Mouse (Mus musculus) hindlimb bud, embryonic 11.5 days (tissue): ENCODE data around the gene Eef1g.
"Not testable (repeated sequence)": the region's sequence is repeated elsewhere in the genome, so short reads cannot be mapped to it uniquely, and the experiment has no call there.

Source experiments
- DNase-seq: peaks from one replicate; pipeline ENCODE4 v3.0.0-alpha.2; 2012; ENCODE audit warnings: low read depth, low spot score; ENCODE audit errors: extremely low spot score

Eef1g gene

GRCm38 (mm10) chr19:8944750-8945149 is 22.1 kb upstream of the Eef1g start:
- no peak for DNase-seq

- DNase-seq: no peak
These were observed 21.6 kb upstream of the Eef1g start for GRCm38 (mm10) chr19:8945251-8945650.

GRCm38 (mm10) chr19:8946929-8947328 is 19.9 kb upstream of the Eef1g start:
- no peak for DNase-seq

GRCm38 (mm10) chr19:8950190-8950589 is 16.7 kb upstream of the Eef1g start:
- no peak for DNase-seq

GRCm38 (mm10) chr19:8952241-8952640 is 14.6 kb upstream of the Eef1g start:
- no peak for DNase-seq

- DNase-seq: peak; percentile 97
These were observed 13.5 kb upstream of the Eef1g start, which contains the start of gene Tut1 for GRCm38 (mm10) chr19:8953135-8954039. Gene Tut1 (plus strand): TSS chr19:8953847.

- no peak for DNase-seq
These were observed 12.7 kb upstream of the Eef1g start for GRCm38 (mm10) chr19:8954171-8954570.

- no peak for DNase-seq
These were observed 4.6 kb upstream of the Eef1g start for GRCm38 (mm10) chr19:8962256-8962655.

- DNase-seq: no peak
These were observed 1.8 kb upstream of the Eef1g start for GRCm38 (mm10) chr19:8965075-8965474.

GRCm38 (mm10) chr19:8965771-8966170 is 1.1 kb upstream of the Eef1g start:
- no peak for DNase-seq

- DNase-seq: no peak
These were observed 647 bp upstream of the Eef1g start for GRCm38 (mm10) chr19:8966198-8966589.

GRCm38 (mm10) chr19:8967373-8967743 is 517 bp downstream of the Eef1g start:
- DNase-seq: no peak

- no peak for DNase-seq
These were observed 1.1 kb downstream of the Eef1g start for GRCm38 (mm10) chr19:8967893-8968292.

GRCm38 (mm10) chr19:8972491-8972890 is 5.7 kb downstream of the Eef1g start:
- DNase-seq: not testable (repeated sequence)

GRCm38 (mm10) chr19:8974638-8975037 is 7.8 kb downstream of the Eef1g start:
- DNase-seq: no peak

GRCm38 (mm10) chr19:8975491-8975890 is 8.7 kb downstream of the Eef1g start:
- no peak for DNase-seq

GRCm38 (mm10) chr19:8976535-8976934 is 9.7 kb downstream of the Eef1g start:
- DNase-seq: no peak

- no peak for DNase-seq
These were observed 13.9 kb downstream of the Eef1g start for GRCm38 (mm10) chr19:8980771-8981170.

- DNase-seq: no peak
These were observed 14.8 kb downstream of the Eef1g start for GRCm38 (mm10) chr19:8981450-8982168.

- no peak for DNase-seq
These were observed 15.7 kb downstream of the Eef1g start for GRCm38 (mm10) chr19:8982303-8983149.

GRCm38 (mm10) chr19:8983150-8983650 is 16.4 kb downstream of the Eef1g start:
- no peak for DNase-seq
